Mouse (Mus musculus): ENCODE data around the gene Psmc5.

GRCm38 (mm10) chr11:106214856-106215255 is 41.1 kb upstream of the Psmc5 start:
- no peak for TF ChIP-seq CTCF (IDR thresholded peaks at IDR 0.05; ENCODE audit: low read depth)
- no peak for TF ChIP-seq EP300 (IDR thresholded peaks at IDR 0.05; ENCODE audit: low read depth)
